Mouse (Mus musculus): Measurements from ENCODE around the gene Tmem104. TPM values are rescaled to one million over a fixed set of nuclear protein-coding genes. Genes with fewer than 3 reads are reported as not detected.

The Tmem104 gene
- total RNA-seq, 2 experiments from 2014 or later = 19.9 to 23.2 TPM

DNA sequence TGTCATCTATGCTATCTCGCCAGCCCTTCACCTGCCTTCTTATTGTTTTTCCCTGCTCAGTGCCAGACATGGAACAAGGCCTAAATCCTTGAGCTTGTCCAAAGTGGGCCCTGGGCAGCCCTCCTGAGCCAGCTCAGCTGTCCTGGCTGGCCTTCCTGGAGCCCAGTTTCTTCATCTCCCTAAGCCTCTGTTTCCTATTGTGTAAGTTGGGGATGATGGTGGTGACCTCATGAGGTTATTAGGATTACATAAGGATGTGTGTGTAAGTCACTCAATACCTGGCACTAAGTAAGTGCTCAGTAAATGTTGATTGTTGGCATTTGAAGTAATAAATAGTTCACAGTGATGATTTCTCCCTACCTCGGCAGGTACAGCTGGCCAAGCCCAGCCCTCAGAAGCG lies 20.5 kb upstream of the Tmem104 start:
- no peak for DNase-seq

DNA sequence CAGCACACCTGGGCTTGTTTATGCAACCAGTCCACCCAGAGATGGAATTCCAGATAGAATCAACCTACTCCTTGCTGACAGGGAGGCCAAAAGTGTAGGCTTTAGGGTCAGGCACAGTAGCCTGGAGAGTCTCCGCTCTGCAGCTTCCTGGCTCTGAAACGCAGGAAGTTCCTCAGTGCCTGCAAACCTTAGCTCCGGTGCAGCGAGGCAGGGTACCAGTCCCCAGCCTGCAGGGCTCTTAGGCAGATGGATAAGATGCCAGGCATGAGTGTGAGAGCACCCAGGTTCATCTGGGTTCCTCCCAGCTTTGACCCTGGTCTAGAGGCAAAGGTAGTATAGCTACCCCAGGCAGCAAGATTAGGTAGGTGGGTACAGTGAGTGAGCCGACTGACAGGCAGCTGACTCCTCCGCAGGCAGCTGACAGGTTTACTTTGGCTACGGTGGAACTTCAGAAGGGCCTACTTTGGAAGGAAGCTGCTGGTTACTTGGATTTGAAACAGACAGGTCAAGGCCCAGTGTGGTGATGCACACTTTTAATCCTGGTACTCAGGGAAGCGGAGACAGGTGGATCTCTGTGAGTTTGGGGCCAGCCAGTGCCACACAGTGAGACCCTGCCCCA lies 19.5 kb upstream of the Tmem104 start:
- DNase-seq = no peak

DNA sequence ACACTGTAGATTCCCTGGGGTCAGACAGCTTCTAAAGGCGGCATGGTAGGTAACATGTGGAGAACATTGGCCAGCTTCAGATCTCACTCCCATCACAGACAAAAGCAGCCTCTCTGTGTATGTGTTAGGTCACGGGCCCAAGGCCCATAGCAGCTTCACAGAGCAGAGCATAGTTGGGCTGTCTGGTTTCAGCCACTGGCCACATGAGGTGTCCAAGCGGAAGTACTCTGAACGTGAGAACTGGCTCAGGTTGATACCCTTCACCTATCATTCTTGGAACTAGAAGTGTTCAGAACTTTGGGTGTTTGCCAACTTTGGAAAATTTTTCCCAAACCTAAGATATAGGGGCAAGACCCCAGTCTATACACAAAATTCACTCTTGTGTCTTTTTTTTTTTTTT lies 17.9 kb upstream of the Tmem104 start:
- no peak for DNase-seq

DNA sequence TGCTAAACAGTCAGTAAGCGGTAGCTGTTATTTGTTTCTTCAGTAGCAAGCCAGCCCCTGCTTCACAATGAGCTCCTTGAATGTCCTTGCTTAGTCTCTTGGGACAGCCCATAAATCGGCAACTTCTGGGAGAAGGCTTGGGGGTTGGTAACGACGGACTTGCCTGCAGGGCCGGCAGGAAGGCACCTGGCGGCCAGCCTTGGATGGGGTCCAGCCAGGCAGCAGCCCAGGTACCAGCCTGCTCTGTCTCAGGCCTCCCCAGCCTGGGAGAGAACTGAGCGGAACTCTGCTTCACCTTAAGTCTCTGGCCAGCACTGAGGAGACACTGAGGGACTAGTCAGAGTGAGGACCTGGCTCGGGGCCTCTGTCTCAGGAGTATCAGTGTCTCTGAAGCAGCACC lies 16.2 kb upstream of the Tmem104 start:
- DNase-seq = no peak

DNA sequence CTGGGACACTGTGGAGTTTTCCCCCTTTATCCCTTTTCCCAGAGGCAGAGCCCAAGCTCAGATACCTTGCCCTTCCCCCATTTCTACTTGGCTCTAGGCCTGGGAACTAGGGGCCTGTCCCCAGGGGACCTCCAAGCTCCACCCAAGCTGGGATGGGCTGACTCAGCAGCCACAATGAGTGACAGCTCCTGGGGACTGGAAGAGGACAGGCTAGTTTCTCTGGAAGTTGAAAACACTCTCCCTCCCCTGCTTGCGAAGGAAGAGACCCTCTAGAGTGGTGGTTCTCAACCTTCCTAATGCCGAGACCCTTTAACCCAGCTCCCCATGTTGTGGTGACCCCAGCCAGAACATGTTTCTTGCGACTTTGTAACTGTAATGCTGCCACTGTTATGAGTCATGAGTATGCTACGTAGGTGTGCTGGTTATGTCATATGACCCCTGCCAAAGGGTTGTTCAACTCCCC lies 14.4 kb upstream of the Tmem104 start:
- peak; percentile 40 to 67 for DNase-seq

DNA sequence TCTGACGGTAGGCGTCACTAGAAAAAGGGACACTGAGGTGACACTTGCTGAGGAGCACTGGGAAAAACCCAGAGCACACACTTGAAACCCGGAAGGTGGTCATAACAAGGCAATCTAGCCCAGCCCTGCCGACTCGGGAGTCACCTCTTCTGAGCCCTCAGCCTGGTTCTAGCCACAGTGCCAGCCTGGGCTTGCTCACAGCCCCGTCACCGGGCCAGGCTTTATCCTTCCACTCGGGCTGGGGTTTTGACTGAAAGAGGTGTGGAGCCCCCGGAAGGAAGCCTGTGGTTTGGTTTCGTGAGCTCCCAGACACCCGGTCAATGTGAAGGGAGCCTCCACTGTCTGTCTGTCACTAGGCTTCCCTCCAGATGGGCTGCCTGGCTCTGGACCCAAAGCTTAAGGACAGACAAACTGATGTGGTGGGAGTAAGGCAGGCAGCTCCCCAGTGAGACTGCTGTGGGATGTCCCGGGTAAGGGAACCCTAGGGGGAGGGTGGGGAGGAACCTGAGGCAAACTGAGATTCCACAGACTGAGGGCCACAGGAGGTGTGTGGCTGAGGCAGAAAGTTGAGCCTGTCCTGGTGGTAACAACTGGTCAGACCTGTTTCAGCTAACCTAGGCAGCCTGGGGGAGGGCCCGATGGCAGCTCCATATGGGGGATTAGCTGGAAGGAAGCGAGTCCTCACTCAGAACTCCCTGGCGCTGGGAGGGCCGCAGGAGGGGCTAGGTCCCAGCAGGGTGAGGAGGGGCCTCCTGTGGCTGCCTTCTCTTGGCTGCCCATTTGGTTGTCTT lies 13.5 kb upstream of the Tmem104 start:
- no peak for DNase-seq

DNA sequence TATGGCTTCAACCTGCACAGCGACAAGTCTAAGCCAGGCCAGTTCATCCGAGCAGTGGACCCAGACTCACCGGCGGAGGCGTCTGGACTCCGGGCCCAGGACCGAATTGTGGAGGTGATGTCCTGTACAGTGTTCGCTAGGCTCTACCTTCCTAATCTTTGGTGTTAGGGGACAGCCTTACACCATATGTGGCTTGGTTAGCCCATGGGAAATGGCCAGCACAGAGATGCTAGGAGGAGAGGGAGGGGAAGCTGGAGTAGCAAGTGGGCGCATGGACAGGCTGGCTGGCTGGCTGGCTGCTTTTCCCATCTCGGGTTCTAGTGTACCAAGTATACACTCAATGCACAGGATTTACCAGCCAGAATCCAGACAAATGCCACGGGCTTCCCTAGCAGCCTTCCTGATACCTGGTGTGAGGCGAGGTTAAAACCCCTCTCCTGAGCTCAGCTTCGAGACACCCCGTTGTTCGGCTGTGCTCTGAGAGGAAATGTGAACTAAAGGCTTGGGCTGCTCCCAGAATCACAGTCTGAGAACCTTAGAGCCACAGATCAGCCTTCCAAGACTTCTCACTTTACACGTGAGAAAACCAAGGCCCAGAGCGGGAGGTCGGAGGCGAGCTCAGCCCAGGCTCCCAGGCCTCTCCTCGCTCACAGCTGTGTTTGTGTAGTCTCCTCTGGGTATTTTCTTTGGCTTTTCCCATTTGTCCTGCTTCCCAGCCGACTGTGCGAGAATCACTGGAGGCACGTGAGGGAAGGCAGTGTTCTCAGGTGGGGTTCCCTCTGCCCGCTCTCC lies 10.7 kb upstream of the Tmem104 start:
- DNase-seq = no peak

DNA sequence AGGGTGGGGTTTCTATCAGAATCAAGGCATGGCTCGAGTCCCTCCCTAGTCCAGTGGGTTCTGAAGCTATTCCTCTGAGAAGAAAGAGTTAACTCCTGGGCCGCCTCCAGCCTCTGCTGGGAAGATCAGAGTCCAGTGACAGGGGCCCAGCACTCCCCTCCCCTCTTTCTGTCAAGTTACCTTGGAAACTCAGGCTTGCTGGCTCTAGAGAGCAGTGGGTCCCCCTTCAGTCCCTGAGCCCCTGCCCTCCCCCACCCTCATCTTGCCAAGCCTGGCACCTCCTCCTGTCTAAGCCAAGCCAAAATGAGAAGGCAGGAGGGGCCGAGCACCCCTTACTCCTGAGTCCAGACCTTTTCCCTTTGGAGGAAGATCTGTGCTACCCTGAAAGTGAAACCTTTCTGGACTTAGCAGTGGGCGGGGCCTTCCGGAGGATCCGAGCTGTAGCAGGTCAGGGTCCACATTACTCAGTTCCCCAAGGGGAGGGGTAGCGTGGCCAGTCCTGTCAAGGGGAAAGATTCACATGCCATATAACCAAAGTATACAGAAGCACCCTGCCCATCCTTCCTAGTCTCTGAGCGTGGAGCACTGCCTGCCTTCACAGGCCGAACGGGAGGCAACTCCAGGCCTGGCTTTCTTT lies 9.6 kb upstream of the Tmem104 start:
- DNase-seq = peak; percentile 67 to 70

DNA sequence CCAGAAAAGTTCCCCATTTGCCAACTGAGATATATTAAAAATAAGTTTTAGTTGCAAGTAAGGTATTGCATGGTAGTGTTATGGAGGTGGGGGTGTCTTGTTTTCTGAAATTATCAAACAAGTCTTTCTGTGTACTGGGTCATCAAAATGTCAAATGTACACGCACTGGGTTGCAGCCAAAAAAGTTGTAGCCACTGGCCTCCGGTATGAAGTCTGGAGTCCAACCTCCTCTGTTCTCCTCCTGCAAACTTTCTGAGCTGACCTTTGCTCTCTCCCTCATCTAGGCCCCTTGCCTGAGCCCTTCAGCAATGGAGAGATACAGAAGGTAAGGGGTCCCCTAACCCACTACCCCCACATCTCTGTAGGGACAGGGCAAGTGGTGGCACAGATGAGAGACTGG lies 8.5 kb upstream of the Tmem104 start:
- no peak for DNase-seq

DNA sequence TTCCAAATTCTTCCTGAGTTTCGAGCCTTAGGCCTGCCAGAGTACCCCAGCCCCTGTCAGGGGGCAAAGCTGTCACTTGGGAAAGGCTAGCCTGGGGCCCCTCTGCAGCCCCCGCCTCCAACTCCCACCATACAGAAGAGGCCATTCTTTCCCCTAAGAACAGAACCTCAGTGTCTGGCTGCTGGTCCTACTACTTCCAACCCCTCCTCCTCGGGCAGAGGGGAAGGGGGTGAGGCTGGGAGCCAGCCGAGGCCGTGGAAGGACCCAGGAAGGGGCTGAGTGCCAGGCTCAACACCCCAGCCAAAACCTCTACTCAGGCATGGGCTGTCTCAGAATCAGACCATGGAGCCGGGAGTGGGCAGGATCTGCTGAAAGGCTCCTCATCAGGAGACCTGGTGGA lies 8.1 kb upstream of the Tmem104 start:
- no peak for DNase-seq

DNA sequence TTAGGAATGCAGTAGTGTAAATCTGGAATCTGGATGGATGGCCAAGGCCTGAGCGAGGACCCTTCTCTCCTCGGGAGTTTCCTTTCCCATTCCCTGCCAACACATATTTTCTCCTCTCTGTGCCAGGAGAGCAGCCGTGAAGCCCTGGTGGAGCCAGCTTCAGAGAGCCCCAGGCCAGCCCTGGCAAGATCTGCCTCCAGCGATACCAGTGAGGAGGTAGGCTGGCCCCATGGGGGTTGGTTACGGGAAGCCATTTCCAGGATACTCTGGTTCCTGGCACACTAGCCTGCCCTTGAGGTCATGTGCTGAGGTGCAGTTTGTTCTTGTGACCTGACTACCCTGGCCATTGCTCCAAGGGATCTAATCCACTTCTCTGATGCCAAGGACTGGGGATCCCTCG lies 7.4 kb upstream of the Tmem104 start:
- peak in 1 of 2 experiments; percentile 58 for DNase-seq

DNA sequence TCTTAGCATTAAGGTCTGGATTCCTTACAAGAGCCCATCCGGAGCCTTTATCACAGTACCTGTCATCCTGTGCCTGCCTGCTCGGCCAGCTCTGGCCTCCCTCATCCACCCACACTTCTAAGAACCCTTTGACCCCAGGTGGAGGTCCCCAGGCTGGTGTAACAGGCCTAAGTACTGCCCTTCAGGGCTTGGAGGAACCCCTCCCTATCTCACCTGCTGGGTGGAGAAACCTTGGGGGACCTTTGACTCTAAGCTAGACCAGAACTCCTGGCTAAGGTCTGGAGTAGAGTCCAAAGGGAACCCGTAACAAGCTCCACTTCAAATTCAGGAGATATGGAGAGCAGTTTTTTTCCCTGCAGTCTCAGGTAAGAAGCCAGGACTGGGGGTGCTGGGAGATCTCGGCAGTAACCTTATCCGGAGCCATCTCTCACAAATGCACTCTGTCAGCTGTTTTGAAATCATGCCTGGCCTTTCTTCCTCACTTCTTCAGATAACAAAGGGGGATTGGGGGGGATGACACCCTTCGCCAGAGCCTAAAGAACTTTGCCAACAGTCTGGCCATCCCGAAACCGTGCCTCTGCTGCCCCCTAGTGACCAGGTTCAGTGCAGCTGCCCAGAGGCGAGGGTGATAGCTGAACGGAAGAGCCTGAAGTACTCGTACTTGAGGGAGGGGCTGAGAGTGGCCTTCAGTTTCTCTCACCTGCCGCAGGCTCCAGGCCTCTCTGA lies 5.2 kb upstream of the Tmem104 start:
- peak; percentile 87 to 91 for DNase-seq

DNA sequence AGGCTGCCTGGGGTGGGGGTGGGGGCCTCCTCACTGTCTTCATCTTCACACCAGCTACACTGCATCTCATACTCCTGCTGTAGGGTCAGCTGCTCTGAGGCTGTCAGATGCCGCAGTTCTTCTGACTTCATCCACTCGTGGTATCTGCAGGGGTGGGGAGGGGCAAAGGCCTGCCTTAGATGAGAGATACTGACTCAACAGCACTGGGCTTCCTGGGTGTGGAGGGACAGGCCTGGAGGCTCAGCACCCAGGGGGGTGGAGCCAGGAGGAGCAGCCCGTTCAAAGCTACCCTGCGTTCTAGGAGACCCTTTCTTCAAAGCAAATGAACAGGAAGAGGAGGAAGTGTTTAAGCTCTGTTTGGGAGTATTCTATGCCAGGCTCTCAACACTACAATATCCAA lies 2.3 kb upstream of the Tmem104 start:
- DNase-seq = no peak

DNA sequence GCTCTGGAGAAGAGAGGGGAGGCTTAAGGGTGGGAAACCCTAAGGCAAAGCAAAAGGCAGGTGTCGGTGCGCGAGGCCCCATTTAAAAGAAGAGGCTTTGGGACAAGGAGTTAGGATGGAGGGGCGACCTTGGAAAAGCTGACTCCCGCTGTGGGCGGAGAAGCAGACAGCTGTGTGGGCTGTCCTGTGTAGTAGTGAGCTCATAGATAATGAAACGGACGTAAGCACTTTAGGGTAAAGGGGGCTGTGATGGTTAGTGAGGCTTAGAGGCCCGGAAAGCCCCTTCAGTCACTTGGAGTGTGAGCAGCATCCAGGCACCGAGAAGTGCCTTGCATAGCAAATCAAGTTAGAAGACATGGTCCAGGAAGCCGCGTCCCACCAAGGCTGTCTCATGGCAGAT lies 406 bp downstream of the Tmem104 start, which contains the start of gene Nat9:
Nat9 (minus strand) TSS at position 167 of the 400 bp plus-strand sequence.
- DNase-seq = peak in 1 of 2 experiments; percentile 54

DNA sequence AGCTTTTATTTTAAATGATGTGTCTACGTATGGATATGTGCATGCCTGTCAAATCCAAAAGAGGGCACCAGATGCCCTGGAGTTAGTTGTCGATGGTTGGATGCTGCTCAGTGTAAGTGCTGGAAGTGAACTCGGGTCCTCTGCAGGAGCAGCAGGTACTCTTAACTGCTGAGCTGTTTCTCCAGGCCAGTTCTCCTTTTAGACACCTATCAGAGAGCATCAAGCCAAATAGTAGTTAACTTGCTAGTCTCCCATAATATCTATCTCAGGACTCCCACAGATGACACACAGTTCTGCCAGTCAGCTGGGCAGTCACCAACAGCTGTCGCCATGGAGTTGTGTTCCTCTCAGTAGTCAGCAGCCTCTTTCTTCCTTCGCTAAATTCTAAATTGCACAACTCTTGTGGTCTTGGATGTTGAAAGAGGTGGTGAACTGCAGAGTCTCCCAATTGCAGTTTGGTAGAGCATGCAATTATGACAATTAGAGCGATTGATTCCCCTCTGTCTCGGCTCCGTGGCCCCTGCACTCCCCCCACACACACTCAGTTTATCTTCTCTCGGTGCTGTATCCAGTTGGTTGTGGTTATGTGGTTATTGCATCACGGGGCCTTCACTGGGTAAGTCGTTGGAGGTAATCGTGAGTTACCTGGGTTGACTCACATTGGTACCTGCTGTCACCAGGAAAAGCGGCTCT lies 1.4 kb downstream of the Tmem104 start:
- no peak for DNase-seq

DNA sequence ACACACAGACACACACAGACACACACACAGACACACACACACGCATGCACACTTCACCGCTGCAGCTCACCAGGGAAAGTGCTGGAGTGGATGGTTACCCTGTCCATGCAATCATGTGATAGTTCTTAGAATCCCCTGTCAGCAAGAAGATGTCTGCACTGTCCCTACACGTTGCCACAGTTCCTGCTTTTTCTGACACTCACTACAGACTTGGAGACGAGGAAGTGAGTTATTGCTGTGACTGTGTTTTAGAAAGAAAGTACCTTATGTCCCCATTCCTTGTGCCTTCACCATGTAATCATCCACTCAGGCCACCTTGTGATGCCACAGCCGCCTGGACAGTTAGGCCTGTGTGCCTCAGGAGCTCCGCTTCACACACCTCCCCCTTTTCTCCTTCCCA lies 2.0 kb downstream of the Tmem104 start:
- no peak for DNase-seq

DNA sequence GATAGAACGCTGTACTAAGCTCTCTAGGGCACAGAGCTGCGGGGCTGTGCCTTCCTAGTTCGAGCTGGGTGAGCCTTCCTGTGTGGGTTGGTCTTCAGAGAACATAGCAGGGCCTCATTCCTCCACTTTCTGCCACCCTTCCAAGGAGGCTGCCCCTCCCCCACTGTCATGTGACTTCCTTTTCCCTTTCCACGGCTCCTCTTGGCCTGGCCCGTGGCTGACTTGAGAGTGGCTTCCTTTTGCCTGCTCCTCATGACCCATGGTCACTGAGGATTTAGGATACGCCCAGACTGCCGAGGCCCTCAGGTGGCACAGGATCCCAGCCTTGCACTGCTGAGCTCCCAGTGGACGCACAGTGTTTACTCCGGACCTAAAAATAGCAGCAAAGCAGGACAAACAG lies 4.9 kb downstream of the Tmem104 start:
- peak; percentile 64 to 78 for DNase-seq

DNA sequence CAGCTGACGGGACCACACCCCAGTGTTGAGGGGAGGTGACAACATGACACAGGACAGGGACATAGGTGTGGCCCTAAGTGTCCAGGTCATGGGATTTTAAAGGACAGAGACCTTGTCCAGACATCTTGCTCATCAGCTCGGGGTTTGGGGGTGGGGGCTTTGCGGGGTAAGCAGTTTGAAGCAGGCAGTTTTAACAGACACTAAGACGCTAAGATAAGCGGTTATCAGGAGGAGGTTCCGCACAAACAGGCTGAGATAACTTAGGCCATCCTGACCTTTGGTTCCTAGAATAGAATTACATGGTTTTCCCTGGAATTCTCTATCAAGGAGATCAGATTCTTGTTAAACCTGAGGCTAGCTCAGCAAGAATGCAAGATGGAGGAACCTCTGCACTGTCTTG lies 7.4 kb downstream of the Tmem104 start:
- DNase-seq = no peak

DNA sequence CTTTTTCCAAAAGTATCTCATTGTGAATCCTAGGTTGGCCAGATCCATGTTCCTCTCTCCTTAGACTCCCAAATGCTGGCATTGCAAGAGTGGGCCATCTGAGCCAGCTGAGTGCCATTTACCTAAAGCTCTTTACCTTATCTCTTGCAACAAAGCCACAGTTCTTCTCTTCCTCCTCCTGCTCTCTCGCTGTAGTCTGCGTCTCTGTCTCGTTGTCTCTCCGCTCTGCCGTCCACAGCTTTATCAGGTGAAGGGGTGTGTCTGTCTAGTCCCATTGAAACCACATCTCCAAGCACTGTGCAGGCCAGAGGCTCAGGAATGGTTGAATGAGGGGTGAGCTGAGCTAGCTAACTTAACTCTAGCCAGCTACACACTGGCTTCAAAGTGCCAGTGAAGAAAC lies 8.6 kb downstream of the Tmem104 start:
- no peak for DNase-seq

DNA sequence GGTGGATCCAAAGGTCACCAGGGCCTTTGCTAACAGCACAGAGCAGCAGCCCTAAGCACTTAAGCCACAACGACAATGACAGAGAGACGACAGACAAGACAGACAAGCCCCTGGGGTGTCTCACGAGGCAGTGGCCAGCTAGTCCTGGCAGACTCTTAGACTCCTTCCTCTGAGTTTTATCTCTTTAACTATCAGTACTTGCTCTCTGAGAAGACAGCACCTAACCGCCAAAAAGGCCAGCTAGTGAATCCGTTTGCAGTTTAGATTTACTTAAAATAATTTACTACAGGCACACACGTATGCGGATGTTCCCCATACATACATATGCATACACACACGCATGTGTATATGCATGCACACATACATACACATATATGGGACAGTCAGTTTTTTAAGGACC lies 10.3 kb downstream of the Tmem104 start:
- no peak for DNase-seq

DNA sequence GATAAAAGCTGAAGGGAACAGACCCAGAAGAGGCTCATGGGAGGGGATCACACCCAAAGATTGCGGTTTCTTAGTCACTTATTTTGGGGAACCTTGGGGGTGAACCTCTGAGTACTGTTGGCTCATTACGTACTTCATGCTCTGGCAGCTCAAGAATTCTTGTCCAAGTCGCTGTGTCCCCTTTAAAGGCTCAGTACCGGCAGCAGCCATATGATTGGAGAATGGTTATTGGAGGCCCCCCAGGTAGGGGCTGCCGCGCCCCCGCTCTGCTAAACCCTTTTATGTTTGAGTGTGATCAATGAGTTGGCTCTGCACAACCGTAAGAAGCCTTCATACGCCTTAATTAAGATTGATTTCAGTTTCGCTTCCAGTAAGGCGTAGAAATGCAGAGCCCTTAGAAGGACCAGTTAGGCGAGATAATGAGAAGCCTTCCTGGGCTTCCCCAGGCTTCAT lies 11.7 kb downstream of the Tmem104 start:
- DNase-seq = no peak

Measured in adrenal gland, postnatal 36 days (tissue).